Mouse (Mus musculus): ENCODE results near the gene Mcm6.
"Not testable (repeated sequence)": the region's sequence is repeated elsewhere in the genome, so short reads cannot be mapped to it uniquely, and the experiment has no call there.

Mcm6 gene

DNA sequence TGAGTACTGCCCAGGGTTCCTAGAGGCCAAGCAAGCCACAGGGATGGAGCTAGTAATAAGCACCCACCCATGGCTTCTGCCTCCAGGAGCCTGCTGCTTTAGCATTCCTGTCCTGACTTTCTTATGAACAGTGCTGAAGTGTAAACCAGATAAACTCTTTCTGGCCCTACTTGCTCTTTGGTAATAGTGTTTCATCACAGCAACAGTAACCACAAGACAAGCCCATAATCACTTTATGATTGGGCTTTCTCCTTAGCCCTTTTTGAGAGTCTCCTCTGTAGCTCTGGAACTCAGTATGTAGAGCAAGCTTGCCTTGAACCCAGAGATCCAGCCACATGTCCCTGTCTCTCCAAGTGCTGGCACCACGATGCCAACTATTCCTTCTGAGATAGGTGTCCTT is 29.2 kb downstream of the Mcm6 start:
- no peak for DNase-seq (ENCODE audit: low spot score in 2 of 2)

DNA sequence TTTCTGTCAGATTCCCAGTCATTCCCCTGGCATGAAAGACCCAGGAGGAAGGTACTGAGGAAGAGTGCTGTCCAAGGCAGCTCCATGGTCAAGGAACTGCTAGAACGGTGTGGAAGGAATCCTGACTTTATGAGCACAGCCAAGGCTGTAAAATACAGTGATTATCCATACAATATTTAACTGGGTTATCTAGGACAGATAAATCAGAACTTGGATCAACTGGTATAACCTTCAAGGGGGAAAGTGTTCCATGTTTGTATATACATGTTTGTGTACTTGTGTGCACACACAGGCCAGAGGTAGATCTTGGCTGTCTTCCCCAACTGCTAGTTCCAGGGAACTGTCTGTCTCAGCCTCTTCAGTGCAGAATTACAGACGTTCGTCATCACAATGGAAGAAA is 31.2 kb downstream of the Mcm6 start, which contains the start of gene Lct:
Gene Lct (minus strand): TSS at position 101 of the 400 bp plus-strand sequence.
- DNase-seq (ENCODE audit: low spot score in 2 of 2), result no peak

DNA sequence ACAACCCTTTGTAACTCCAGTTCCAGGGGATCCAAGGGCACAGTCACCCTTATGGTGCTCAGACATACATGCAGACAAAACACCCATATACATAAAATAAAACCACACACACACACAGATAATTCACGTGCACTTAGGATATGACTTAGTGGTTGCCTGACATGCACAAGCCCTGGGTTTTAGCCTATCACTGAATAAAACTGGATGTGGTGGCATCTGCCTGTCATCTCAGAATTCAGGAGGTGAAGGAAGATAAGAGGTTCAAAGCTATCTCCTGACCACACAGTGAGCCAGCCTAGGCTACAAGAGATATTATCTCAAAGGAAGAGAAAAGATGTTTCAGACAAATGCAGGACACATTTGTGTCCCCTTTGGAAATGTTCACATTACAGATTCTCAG is 32.3 kb downstream of the Mcm6 start:
- DNase-seq (ENCODE audit: low spot score in 2 of 2), result no peak

DNA sequence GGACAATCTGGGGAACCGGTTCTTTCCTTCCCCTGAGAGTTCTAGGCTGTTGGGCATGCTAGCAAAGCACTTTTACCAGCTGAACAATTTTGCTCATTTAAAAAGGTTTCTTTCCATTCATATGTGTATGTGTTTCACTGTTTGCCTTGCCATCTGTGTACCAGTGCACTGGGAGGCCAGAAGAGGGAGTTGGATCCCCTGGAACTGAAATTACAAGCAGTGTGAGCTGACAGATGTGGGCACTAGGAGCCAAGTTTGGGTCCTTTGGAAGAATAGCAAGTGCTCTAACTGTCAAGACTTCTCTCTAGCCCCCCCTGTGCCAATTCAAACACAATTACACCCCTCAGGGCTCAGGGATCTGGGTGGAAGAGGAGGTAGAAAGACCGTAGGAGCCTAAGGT is 34.7 kb downstream of the Mcm6 start:
- DNase-seq (ENCODE audit: low spot score in 2 of 2), result no peak

DNA sequence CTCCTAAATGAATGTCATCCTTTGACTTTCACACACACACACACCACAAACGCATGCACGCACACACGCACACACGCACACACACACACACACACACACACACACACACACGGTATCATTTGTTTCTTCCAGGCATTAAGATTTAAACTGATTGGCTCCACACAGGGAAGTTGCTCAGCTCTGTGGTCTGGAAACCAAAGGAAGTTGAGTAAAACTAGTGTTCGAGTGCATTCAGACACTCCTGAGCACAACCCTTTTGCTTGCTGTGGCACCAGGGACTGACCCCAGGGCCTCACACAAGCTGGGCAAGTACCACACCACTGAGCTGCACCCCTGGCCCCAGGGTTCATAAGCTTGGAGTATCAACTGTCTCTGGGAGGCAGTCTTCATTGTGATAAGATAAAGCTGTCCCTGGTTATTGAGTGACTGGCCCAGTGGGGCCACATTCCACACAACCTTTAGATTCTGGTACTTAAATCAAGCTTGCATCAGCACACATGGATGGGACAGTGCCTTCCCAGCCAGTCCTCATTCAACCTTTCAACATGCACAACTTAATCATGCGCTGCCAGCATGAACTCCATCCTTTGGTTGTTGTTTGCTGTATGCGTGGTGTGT is 36.3 kb downstream of the Mcm6 start:
- no peak for DNase-seq (ENCODE audit: low spot score in 2 of 2)

DNA sequence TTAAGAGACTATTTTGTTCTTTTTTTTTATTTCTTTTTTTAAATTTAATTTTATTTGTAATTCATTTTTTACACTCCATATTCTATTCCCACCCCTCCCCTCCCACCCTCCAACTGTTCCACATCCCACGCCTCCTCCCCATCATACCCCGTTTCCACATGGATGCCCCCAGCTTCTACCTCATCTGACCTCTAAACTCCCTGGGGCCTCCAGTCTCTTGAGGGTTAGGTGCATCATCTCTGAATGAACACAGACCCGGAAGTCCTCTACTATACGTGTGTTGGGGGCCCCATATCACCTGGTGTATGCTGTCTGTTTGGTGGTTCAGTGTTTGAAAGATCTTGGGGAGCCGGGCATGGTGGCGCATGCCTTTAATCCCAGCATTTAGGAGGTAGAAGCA is 40.2 kb downstream of the Mcm6 start:
- DNase-seq (ENCODE audit: low spot score in 2 of 2), result not testable (repeated sequence)

DNA sequence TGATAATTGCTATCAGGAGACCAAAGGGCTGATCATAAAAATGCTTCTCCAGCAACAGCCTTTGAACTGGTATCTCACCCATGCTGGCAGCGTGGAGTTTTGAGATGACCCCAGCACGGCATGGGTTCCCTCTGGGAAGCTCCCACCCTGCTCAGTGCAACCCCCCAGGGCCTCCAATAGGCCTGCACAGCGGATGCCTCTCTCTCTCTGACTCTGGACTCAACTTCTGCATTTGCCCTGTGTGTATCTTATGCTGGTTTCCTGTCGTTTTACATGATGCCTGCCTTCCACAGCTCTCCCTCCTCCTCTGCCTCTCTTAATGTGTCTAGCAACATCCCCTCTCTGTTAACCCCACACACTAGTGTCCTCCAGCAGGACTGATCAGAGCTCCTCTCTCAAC is 44.8 kb downstream of the Mcm6 start:
- no peak for DNase-seq (ENCODE audit: low spot score in 2 of 2)

DNA sequence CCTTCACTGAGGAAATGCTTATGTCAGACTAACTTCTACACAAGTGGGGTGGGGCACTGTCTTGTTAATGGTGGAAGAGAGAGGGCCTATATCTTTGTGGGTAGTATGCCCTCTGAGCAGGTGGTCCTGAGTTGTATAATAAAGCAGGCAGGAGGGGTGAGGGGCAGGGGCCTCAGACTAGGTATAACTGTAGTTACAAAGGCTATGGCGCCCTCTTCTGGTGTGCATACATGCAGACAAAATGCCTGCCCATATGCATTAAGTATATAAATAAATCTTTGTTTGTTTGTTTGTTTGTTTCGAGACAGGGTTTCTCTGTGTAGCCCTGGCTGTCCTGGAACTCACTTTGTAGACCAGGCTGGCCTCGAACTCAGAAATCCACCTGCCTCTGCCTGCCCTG is 50.4 kb downstream of the Mcm6 start:
- DNase-seq (ENCODE audit: low spot score in 2 of 2), result peak in 1 of 2 experiments; percentile 12

DNA sequence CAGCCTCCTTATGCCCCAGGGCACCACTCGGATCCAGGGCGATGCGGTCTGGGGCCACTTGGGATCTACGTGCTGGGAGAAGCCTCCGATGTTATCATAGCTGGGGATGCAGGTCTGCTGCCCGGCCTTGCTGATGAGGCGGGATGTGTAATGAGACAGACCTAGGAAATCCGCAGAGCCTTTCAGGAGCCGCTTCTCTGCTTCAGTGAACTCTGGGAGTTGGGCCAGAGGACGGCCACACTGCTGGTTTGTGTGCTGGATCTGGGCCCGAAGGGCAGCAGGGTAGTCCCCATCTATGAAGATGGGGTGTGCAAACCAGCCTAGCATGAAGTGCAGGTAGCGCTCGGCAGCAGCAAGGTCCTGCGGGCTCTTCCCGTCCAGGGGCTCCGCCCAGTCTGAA is 55.6 kb downstream of the Mcm6 start:
- DNase-seq (ENCODE audit: low spot score in 2 of 2), result no peak

DNA sequence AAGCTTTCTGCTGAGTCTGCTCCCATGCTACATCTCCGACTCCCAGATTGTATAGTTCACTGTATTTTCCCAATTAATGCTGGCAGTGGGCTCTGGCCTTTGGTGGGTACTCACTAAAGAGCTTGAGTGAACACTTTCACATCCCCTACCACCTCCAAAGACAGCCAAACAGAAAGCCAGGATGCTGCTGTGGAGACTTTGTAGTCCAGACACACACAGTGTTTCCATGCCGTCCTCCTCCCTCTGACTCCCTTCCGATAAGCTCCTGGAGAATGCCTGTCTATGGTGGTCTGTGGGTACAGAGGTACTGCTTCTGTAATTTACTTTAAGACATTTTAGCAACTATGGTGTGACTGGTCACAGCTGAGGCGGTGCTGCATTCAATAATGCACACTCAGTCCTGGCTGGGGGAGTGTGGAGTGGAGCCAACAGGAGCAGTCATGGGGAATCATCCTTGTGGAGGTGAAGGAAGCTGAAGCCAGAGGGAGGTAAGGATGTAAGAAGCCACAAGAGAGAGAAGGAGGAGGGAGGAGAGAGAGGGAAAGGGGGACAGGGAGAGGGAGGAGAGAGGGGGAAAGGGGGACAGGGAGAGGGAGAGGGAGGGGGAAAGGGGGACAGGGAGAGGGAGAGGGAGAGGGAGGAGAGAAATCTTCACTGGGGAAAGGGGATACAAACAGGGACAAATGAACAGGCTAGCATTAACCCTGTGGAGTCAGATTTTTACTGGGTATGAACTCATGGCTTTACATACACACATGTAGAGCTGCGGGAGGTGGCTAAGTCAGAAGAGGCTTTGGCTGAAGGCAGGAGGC is 63.5 kb downstream of the Mcm6 start:
- no peak for DNase-seq (ENCODE audit: low spot score in 2 of 2)

DNA sequence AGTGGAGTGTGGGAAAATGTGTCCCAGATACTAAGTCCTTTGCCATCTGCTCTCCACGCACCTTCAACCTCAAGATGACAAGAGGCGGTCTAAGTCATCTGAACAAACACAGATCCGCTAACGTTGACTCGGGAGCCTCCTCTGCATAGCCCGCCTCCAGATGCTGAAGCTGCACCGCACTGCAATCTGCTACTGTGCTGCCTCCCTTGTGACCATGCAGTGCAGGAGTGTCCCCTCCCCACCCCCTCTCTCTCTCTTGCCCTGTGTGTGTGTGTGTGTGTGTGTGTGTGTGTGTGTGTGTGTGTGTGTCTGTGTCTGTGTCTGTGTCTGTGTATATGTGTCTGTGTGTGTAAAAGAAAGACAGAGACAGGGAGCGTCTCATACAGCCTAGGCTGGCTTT is 64.2 kb downstream of the Mcm6 start:
- no peak for DNase-seq (ENCODE audit: low spot score in 2 of 2)

DNA sequence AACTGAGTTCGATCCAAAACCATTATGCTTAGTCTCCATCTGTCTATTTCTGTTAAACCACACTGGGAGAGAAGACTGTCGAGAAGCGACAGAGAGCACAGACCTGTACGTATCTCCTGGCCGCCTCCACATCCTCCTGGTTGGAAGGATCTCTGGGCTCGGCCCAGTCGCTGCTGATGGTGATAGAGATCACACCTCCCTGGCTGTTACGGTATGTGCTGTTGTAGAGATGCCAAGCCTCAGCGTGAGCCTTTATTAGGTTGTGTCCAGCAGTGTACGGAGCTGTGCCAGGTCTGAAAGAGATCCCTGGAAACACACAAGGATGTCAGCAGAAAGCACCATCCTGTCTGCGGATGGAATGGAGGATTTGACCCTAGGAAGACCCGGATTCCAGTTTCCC is 65.9 kb downstream of the Mcm6 start:
- DNase-seq (ENCODE audit: low spot score in 2 of 2), result no peak

DNA sequence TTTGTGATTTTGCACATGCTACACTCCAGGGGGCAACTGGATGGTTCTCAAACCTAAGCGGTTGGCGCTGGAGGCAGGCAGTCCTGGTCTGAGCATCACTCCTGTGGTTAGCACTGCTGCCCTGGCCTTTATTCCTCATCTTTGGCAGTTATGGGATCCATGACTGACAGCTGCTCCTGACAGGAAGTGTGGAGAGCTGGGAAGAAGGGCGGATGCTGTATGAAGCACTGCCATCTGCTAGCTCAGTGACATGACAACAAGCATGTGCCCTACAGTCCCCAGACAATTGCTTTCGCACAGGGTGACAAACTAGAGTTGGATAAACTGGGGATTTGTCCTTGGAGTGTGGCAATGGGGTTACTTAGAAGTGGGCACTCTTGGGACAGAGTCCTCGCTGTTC is 69.2 kb downstream of the Mcm6 start:
- no peak for DNase-seq (ENCODE audit: low spot score in 2 of 2)

DNA sequence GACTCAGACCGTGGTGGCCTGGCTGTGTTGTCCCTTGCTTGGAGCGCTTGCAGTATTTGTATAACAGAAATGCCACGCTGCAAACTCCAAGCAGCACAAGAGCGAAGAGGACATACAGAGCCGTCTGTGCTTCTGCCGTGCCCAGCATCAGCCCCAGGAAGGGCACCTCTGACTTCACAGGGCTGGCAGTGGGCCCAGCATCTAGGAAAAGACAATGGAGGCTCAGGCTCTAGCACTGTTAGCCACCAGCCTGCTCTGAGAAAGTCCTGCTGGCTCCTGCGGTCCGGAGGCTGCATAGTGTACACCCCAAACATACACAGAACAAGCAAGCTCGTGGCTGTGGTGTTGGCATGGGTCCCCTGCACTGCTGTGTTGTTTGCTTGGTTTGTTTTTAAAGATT is 74.3 kb downstream of the Mcm6 start:
- no peak for DNase-seq (ENCODE audit: low spot score in 2 of 2)

DNA sequence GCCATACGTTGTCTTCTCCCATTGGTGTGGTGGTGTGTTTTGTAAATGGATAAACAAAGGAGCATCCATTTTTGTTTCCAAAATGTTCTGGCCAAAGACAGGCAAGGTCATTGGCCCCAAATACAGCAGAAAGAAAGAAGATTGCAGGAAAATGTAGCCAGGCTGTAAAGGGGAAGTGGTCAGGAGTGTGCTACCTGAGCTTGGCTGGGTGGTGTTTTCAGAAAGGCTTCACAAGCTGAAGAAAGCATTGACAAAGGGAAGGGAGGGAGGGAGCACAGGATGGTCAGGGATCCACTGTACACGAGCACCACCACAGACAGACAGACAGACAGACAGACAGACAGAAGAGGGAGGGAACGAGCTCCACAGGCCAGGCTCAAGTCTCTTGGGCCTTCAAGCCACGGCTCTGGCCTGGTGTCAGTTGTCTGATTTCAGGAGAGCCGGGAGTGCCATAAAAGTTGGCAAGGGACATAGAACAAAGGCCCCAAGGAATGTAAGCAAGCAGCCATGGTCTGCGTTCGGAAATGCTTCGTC is 75.2 kb downstream of the Mcm6 start:
- DNase-seq (ENCODE audit: low spot score in 2 of 2), result no peak

DNA sequence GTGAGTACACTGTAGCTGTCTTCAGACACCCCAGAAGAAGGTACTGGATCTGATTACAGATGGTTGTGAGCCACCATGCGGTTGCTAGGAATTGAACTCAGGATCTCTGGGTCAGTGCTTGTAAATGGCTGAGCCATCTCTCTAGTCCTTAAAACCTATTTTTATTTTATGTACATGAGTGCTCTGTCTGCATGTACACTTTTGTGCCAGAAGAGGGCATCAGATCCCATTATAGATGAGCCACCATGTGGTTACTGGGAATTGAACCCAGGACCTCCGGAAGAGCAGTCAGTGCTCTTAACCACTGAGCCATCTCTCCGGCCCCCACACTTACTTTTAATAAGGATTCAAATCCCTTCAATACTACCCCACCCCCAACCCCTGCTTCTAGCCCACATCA is 76.5 kb downstream of the Mcm6 start:
- DNase-seq (ENCODE audit: low spot score in 2 of 2), result no peak

DNA sequence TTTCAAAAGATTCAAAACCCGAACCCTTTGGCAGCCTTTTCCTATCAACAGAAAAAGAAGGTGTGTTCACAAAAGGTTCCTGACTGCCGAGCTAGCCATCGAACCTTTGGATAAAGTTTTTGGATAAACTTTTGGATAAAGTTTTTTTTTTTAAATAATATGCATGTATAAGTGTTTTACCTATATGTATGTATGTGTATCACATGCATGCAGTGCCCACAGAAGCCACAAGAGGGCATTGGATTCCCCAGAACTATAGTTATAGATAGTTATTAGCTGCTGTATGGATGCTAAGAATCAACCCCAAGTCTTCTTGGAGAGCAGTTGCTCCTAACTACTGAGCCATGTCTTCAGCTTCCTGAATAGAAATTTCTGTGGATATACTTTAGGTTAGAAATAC is 77.7 kb downstream of the Mcm6 start:
- DNase-seq (ENCODE audit: low spot score in 2 of 2), result no peak

Data from thymus, postnatal 10 days (tissue).